Mouse (Mus musculus) liver, embryonic 11.5 days (tissue): ENCODE measurements around the gene Gab3. TPM values are rescaled to one million over a fixed set of nuclear protein-coding genes. Genes with fewer than 3 reads are reported as not detected.
A peak's percentile ranks its signal among the peaks of the same experiment; 100 is the strongest.

Source experiments
- ATAC-seq: fragments of 200-750 bp; cut with Nextera tagmentation; replicated peaks from 2 replicates; pipeline ENCODE4 v1.8.0; 2017; ENCODE audit warnings: moderate number of reproducible peaks, mild to moderate bottlenecking, moderate TSS enrichment, moderate library complexity; ENCODE audit not compliant: low FRiP score
- DNase-seq: peaks from one replicate; pipeline ENCODE4 v3.0.0-alpha.2; 2017; ENCODE audit warnings: low spot score
- H3K27ac ChIP-seq: fragments of 300-500 bp; sonication (generic); 2 replicates; pipeline ENCODE4 v1.5.1; 2014; ENCODE audit warnings: mild to moderate bottlenecking, low read depth, low read length, control low read depth
- H3K27me3 ChIP-seq: fragments of 300-500 bp; sonication (generic); replicated peaks from 2 replicates; pipeline ENCODE4 v1.6.1; 2014; ENCODE audit warnings: low read length, mixed read lengths; ENCODE audit not compliant: control insufficient read depth, insufficient read depth
- H3K36me3 ChIP-seq: fragments of 300-500 bp; sonication (generic); 2 replicates; pipeline ENCODE4 v1.6.1; 2014; ENCODE audit warnings: mild to moderate bottlenecking, low read length, moderate library complexity, mixed read lengths; ENCODE audit not compliant: control insufficient read depth, insufficient read depth
- H3K4me1 ChIP-seq: fragments of 300-500 bp; sonication (generic); replicated peaks from 2 replicates; pipeline ENCODE4 v1.6.1; 2014; ENCODE audit warnings: low read length, mixed read lengths; ENCODE audit not compliant: control insufficient read depth, insufficient read depth
- H3K4me2 ChIP-seq: fragments of 300-500 bp; sonication (generic); 2 replicates; pipeline ENCODE4 v1.6.1; 2014; ENCODE audit warnings: mild to moderate bottlenecking, control low read depth, moderate library complexity
- H3K4me3 ChIP-seq: fragments of 300-500 bp; sonication (generic); 2 replicates; pipeline ENCODE4 v1.5.1; 2014; ENCODE audit warnings: low read depth, low read length, control low read depth
- H3K9ac ChIP-seq: fragments of 300-500 bp; sonication (generic); 2 replicates; pipeline ENCODE4 v1.6.1; 2014; ENCODE audit warnings: low read depth, low read length, control low read depth
- H3K9me3 ChIP-seq: fragments of 300-500 bp; sonication (generic); 2 replicates; pipeline ENCODE4 v1.6.1; 2016; ENCODE audit warnings: low read length, inconsistent platforms, mixed read lengths; ENCODE audit not compliant: control insufficient read depth
- WGBS: fragments of 180-500 bp; shearing (Covaris S2); extraction: QIAGEN DNeasy Blood & Tissue Kit; methylation state at CpG from one replicate; pipeline ENCODE4 v1.1.7; 2014; 5-methylcytosine and 5-hydroxymethylcytosine counted together
- polyA plus RNA-seq: library from polyadenylated mRNA; unstranded; fragments of >200 nt; fragmentation: Nextera tagmentation; extraction: Ambion mirVana; gene quantifications from 2 replicates; pipeline ENCODE4 v1.2.1, GENCODE M21; 2014

The Gab3 gene
- polyA plus RNA-seq, 1 experiment from 2014 or later: 1.3 TPM

- Histone ChIP-seq H3K36me3 (peaks cover 9% of the 10 kb centered on the region; the same call in 1 of the 2 replicates), H3K27ac (no peak overlapping the region), H3K4me2 (peak overlapping the region; percentile 46), H3K4me3 (no peak overlapping the region), H3K27me3 (no peaks in the 10 kb centered on the region), H3K4me1 (no peaks in the 10 kb centered on the region), H3K9ac (no peak overlapping the region), H3K9me3 (no peaks in the 10 kb centered on the region)
- ATAC-seq (no peak), DNase-seq (no peak)
- 87% methylated on average over 8 of the region's 8 CpGs for WGBS
Observed at GRCm38 (mm10) chrX:75098799-75099198, 13.5 kb upstream of the Gab3 start.

- Histone ChIP-seq H3K27ac (peak overlapping the region; percentile 67), H3K4me3 (peak overlapping the region; percentile 67), H3K9me3 (no peaks in the 10 kb centered on the region), H3K9ac (peak overlapping the region; percentile 84), H3K4me2 (peak overlapping the region; percentile 68), H3K36me3 (peaks cover 9% of the 10 kb centered on the region; the same call in 1 of the 2 replicates), H3K4me1 (no peaks in the 10 kb centered on the region), H3K27me3 (no peaks in the 10 kb centered on the region)
- DNase-seq: no peak
- peak; percentile 40 for ATAC-seq
- WGBS: 14% methylated on average over 23 of the region's 23 CpGs
Observed at GRCm38 (mm10) chrX:75096163-75096770, 11.0 kb upstream of the Gab3 start.

GRCm38 (mm10) chrX:75095369-75096162, 10.3 kb upstream of the Gab3 start, which contains the start of gene Dkc1:
Gene Dkc1, plus strand, starts transcription at chrX:75095854.
- Histone ChIP-seq H3K4me2 (peak within 1 kb of the TSS; percentile 68), H3K36me3 (peaks cover 7% of the 10 kb centered on the region; the same call in 1 of the 2 replicates), H3K4me3 (peak within 1 kb of the TSS; percentile 67), H3K27ac (peak within 1 kb of the TSS; percentile 67), H3K27me3 (no peaks in the 10 kb centered on the region), H3K9ac (peak within 1 kb of the TSS; percentile 84), H3K4me1 (no peaks in the 10 kb centered on the region), H3K9me3 (no peaks in the 10 kb centered on the region)
- DNase-seq (peak; percentile 86), ATAC-seq (peak; percentile 99)
- 17% methylated on average over 25 of the region's 29 CpGs for WGBS

DNA sequence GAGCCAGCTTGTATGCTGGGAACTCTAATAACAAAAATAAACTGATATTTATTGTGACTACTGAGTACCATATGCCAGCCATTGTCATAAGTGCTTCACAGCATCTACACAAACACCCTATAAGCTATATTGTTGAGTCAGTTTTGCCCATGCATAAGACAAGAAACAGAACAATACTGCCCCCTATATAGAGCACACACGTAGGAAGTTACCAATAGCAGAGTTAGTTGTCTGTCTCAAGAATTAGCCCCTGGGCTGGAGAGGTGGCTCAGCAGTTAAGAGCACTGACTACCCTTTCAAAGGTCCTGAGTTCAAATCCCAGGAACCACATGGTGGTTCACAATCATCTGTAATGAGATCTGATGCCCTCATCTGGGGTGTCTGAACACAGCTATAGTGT, 396 bp upstream of the Gab3 start:
- H3K4me1 ChIP-seq: no peaks in the 10 kb centered on the region
- no peak overlapping the region; the same call in 1 of the 2 replicates for H3K4me2 ChIP-seq
- no peak for DNase-seq
- H3K27ac ChIP-seq: no peak overlapping the region
- no peak overlapping the region for H3K9ac ChIP-seq
- ATAC-seq: no peak
- 36% methylated on average over 1 of the region's 1 CpGs for WGBS
- no peaks in the 10 kb centered on the region for H3K36me3 ChIP-seq
- no peaks in the 10 kb centered on the region for H3K27me3 ChIP-seq
- H3K4me3 ChIP-seq: no peak overlapping the region
- H3K9me3 ChIP-seq: no peaks in the 10 kb centered on the region

GRCm38 (mm10) chrX:75083982-75084773, 1.1 kb downstream of the Gab3 start:
- peak overlapping the region; percentile 68 for H3K4me2 ChIP-seq
- WGBS: 16% methylated on average over 26 of the region's 26 CpGs
- no peaks in the 10 kb centered on the region for H3K9me3 ChIP-seq
- peak overlapping the region; percentile 61 for H3K9ac ChIP-seq
- DNase-seq: peak; percentile 41
- H3K4me3 ChIP-seq: peak overlapping the region; percentile 57
- no peak overlapping the region for H3K27ac ChIP-seq
- ATAC-seq: peak; percentile 77
- no peaks in the 10 kb centered on the region for H3K36me3 ChIP-seq
- no peaks in the 10 kb centered on the region for H3K4me1 ChIP-seq
- no peaks in the 10 kb centered on the region for H3K27me3 ChIP-seq

DNA sequence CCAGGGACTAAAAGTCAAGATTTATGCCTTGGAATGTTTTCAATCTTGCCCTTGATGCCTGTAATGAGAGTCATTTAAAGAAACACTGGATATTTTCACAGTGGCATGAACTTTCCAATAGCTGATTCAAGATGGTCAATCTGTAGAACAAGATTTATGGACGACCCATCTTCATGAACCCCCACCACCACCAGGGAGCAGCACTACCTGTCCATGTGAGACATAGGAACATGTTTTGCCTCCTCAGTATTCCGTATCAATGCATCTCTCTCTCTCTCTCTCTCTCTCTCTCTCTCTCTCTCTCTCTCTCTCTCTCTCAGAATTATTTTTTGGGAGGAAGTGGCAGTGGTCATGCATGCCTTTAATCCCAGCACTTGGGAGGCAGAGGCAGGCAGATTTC, 2.9 kb downstream of the Gab3 start:
- no peak overlapping the region for H3K4me3 ChIP-seq
- no peak overlapping the region for H3K27ac ChIP-seq
- 54% methylated on average over 2 of the region's 2 CpGs for WGBS

DNA sequence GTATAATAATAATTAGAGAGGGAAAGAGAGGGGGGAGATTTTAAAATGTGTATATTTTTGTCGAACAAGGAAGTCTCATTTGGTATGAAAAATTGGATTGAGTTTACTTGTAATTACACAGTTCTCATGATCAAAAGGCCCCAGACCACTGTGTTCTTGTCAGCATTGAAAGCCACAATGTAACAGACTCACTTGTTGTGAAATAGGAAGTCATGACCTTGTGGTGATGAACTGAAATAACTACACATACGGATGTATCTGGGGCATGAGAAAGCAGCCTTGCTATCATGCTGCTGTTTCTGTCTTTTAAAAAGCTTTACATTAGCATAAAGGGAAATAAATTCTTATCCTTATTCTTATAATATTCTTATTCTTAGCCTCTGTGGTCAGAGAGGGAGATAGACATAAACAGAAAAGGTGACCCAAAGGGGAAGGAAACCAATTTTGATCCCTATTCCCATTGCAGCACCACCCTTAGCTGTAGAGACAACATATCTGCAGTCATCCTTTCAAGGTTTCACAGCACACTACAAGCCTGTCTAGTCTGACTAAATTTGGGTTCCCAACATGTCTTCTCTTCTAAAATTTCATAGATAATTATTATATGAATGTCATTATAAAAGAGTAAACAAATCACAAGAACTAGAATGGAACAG, 29.0 kb downstream of the Gab3 start:
- no peak overlapping the region for H3K27ac ChIP-seq
- no peak overlapping the region for H3K4me3 ChIP-seq
- ATAC-seq (no peak), DNase-seq (no peak)
- WGBS: 67% methylated on average over 2 of the region's 2 CpGs
- no peaks in the 10 kb centered on the region for H3K4me1 ChIP-seq
- no peaks in the 10 kb centered on the region for H3K36me3 ChIP-seq
- H3K27me3 ChIP-seq: no peaks in the 10 kb centered on the region
- no peaks in the 10 kb centered on the region for H3K9me3 ChIP-seq
- no peak overlapping the region for H3K4me2 ChIP-seq
- H3K9ac ChIP-seq: no peak overlapping the region

More for the DNA sequence above, 2.9 kb downstream of the Gab3 start:
- no peak for DNase-seq
- Histone ChIP-seq H3K9me3 (no peaks in the 10 kb centered on the region), H3K9ac (no peak overlapping the region), H3K36me3 (no peaks in the 10 kb centered on the region), H3K4me1 (no peaks in the 10 kb centered on the region), H3K27me3 (no peaks in the 10 kb centered on the region), H3K4me2 (no peak overlapping the region)
- ATAC-seq: no peak

GRCm38 (mm10) chrX:75046921-75047635, 38.2 kb downstream of the Gab3 start:
- Histone ChIP-seq H3K4me2 (no peak overlapping the region), H3K4me3 (no peak overlapping the region), H3K27ac (no peak overlapping the region), H3K4me1 (no peaks in the 10 kb centered on the region), H3K27me3 (no peaks in the 10 kb centered on the region), H3K9ac (no peak overlapping the region), H3K36me3 (no peaks in the 10 kb centered on the region), H3K9me3 (no peaks in the 10 kb centered on the region)
- no peak for DNase-seq
- ATAC-seq: no peak
- 67% methylated on average over 3 of the region's 3 CpGs for WGBS
